Mouse (Mus musculus): ENCODE results near the gene Exosc9. TPM values are rescaled to one million over a fixed set of nuclear protein-coding genes. Genes with fewer than 3 reads are reported as not detected.

Exosc9 gene
- total RNA-seq (2023): 10 to 100 TPM; 34.6 to 38.8 TPM

DNA sequence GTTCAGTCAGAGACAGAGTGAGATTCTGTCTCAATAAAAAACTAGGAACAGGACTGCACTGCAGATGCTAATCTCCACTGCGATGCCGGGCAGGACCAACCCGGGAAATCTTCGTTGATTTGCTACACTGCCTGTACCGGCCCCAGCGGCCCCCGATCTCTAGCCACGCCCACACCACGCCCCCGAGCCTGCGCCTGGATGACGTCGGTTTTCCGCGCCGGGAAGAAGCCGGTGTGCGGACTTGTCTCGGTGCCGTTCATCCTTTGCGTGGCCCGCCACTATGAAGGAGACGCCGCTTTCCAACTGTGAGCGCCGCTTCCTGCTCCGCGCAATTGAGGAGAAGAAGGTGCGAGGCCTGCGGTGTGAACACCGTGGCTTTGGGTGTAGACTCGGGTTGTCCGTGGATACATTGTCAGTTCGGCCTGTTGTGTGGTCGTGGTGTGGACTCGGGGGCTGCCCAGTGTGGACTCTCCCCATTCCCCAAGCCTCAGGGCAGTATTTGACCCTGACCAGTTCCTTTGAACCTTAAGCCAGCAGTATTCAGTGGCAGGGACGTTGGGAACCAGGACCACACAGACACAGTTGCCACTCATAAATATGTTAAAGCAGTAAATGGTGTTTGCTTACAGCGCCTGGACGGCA lies at the start of gene Exosc9:
Gene Exosc9, plus strand, starts transcription at position 201 of the 642 bp plus-strand sequence.

DNA sequence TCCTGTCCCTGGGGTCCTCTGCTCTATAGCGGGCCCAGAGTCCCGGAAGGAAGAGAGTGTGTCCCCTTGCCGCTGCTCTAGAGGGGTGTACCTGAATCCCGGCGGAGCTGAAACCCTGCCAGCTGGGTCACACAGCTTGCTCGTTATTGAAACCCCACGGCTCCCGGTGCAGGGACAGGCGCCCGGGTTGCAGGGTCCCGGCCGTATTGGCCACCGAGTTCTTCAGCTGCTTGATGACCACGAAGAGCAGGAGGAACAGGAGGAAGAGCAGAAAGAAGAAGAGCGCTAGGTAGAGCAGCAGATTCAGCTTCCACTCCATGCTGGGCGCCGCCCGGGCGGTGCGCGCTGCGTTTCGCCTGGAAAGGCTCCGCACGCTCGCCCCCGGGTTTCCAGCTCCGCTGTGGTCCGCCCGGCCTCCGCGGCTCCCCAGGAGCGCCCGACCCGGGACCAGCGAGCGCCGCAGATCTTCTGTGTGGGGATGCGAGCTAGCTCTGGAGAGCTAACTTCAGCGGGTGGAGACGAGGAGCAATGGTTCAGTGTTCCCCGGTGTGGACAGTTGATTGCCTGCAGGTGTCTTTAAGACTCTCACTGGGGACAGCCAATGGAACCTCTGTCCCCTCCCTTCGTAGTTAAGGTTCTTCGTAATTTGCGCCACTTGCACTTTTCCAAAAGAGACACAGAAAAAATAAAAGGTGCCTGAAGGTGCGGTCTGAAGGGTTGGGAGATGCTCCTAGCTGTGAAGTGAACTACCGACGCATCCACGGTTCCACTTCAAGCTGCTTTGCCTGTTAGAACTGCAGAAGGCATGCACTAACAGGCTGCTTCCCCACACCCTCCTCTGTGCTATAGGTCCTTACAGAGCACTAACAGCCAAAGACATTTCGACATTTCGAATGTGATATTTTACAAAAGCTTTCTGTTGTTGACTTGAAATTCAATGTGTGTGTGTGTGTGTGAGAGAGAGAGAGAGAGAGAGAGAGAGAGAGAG lies 31.0 kb upstream of the Exosc9 start, which contains the start of gene Gm11549:
Gene Gm11549, minus strand, starts transcription at position 741 of the 988 bp plus-strand sequence.

DNA sequence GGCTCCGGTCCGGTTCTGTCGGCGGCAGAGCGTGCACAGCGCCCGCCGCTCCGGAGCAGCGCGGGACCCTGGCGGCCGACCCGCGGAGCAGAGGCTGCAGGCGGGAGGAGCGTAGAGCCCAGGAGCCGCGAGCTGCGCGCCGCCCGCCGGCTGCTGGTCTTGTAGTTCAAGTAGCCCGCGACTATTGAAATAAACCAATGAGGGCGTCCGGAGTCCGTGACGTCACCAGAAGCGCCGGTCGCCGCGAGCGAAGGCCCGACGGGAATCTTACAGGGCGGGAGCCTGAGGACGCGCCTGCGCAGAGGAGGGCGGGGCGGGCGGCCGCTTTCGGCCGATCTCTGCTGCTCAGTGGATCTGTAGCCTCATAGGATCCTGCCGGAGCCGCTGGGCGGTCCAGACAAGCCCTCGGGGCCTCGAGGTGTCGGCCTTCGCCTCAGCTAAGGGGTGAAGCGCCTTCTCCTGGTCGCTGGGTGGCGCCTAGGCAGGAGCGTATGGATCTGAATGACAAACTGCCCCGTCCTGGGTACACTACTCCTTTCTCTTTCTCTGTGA lies 19.5 kb downstream of the Exosc9 start, which contains the start of gene Ccna2:
Gene Ccna2, minus strand, starts transcription at position 324 of the 552 bp plus-strand sequence.

DNA sequence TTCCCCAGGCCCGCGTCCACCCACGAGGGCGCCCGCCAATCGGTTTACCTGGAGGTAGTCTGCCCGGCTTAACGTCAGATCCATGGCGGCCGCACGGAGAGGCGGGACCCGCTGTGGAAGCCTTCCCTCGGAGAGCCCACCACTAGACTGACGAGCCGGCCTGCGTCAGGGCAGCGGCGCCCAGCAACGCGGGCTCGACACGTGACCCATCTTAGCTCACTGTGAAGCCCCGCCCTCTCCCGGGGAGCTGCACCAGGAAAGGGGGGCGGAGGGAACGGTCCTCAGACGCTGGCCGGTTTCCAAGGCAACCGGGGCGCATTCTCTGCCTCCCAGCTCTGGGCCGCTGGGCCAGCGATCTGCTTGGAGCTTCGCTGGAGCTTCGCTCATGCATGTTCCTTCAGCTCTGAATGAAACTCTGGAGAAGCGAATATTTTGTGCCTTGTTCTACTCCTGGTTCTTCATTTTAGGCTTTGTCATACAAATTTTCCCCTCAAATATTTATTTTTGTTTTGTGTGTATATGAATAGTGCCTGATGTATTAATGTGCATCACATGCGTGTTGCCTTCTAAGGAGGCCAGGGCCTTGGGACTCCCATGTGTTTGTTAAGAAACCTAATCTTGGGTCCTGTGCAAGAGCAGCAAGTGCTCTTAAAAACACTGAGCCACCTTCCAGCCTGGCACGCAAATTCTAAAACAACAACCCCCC lies 60.9 kb downstream of the Exosc9 start, which contains the start of gene Bbs7:
Gene Bbs7, minus strand, starts transcription at position 276 of the 706 bp plus-strand sequence.

Other genes starting within 250 kb of the Exosc9 start
- gene Anxa5, start 76.7 kb upstream of the Exosc9 start, total RNA-seq (2023): 10 to 100 TPM; 64.4 to 65.7 TPM
- gene 1810062G17Rik, start 76.7 kb upstream of the Exosc9 start, total RNA-seq (2023): 1 to 10 TPM in 1 of 2 experiments, under 1 TPM in 1; 0.84 to 1.1 TPM
- not detected for gene Gm11549, start 30.8 kb upstream of the Exosc9 start, total RNA-seq (2023)
- 1 to 10 TPM; 2.2 to 7.2 TPM for gene Ccna2, start 19.5 kb downstream of the Exosc9 start, total RNA-seq (2023)
- gene Bbs7, start 60.9 kb downstream of the Exosc9 start, total RNA-seq (2023): 1 to 10 TPM; 1.5 to 2.2 TPM
- gene Trpc3, start 137.6 kb downstream of the Exosc9 start, total RNA-seq (2023): not detected